Mouse (Mus musculus): ENCODE data around the gene Galnt17. TPM values are rescaled to one million over a fixed set of nuclear protein-coding genes. Genes with fewer than 3 reads are reported as not detected.

The Galnt17 gene
- polyA plus RNA-seq (2015; fragmentation: Nextera tagmentation; extraction: Ambion mirVana) = 5.9 and 8.1 TPM in 2 replicates

DNA sequence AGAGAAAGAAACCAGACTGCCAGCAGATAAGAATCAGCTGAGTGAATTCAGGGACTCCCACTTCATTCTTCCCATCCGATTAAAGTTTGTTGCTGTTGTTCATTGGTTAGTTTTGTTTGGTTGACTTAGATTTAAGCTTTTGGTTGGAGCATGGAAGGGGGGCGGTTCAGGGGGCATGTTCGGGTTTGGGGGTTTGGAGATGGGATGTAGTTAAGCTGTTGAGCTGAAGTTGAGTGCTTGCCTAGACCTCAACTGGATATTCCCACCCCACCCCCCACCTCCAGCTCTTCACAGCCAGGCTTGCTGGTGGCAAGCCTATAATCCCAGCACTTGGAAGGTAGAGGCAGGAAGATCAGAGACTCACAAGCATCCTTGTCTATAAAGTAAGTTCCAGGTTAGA, at the start of gene Galnt17:
Gene Galnt17, minus strand, starts transcription at position 101 of the 400 bp plus-strand sequence.
- Histone ChIP-seq H3K36me3 (ENCODE audit: control insufficient read depth, insufficient read depth, low read length) (no peaks in the 10 kb centered on the region), H3K4me2 (ENCODE audit: low read length) (peak within 1 kb of the TSS; percentile 84), H3K4me3 (ENCODE audit: low read length) (peak within 1 kb of the TSS; percentile 78), H3K9ac (ENCODE audit: low read depth, low read length) (peak within 1 kb of the TSS; percentile 77), H3K9me3 (ENCODE audit: control insufficient read depth, low read length) (no peaks in the 10 kb centered on the region), H3K4me1 (ENCODE audit: control insufficient read depth, insufficient read depth, low read depth, low read length) (peaks cover 16% of the 10 kb centered on the region), H3K27me3 (replicated peaks; ENCODE audit: control insufficient read depth, insufficient read depth, low read length) (no peaks in the 10 kb centered on the region), H3K27ac (ENCODE audit: low read depth, low read length) (peak within 1 kb of the TSS; percentile 87)
- WGBS = 58% methylated on average over 3 of the region's 3 CpGs
- ATAC-seq = no peak

DNA sequence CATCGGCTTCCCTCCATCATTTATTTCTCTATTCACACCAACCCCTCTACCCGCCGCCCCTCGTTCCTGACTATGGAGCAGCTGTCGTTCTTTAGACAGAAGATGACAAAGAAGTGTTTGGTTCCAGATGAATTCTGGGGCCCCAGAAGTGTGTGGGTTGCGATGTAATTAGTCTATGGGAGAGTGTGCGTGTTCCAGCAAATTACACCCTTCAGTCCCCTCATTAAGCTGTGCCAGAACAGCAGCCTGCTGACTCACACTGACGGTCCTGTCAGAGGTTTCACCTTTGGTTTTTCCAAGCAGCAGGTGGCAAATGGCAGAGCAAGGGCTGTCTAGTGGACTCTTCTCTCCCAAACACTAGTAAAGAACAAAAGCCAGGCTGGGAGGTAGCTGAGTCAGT, 26.2 kb upstream of the Galnt17 start:
- no peaks in the 10 kb centered on the region for H3K36me3 ChIP-seq (ENCODE audit: control insufficient read depth, insufficient read depth, low read length)
- H3K4me1 ChIP-seq (ENCODE audit: control insufficient read depth, insufficient read depth, low read depth, low read length) = no peaks in the 10 kb centered on the region
- no peak overlapping the region for H3K4me2 ChIP-seq (ENCODE audit: low read length)
- ATAC-seq = no peak
- H3K4me3 ChIP-seq (ENCODE audit: low read length) = no peak overlapping the region
- H3K9me3 ChIP-seq (ENCODE audit: control insufficient read depth, low read length) = no peaks in the 10 kb centered on the region
- no peaks in the 10 kb centered on the region for H3K27me3 ChIP-seq (replicated peaks; ENCODE audit: control insufficient read depth, insufficient read depth, low read length)
- H3K9ac ChIP-seq (ENCODE audit: low read depth, low read length) = no peak overlapping the region
- 58% methylated on average over 8 of the region's 8 CpGs for WGBS
- no peak overlapping the region for H3K27ac ChIP-seq (ENCODE audit: low read depth, low read length)

DNA sequence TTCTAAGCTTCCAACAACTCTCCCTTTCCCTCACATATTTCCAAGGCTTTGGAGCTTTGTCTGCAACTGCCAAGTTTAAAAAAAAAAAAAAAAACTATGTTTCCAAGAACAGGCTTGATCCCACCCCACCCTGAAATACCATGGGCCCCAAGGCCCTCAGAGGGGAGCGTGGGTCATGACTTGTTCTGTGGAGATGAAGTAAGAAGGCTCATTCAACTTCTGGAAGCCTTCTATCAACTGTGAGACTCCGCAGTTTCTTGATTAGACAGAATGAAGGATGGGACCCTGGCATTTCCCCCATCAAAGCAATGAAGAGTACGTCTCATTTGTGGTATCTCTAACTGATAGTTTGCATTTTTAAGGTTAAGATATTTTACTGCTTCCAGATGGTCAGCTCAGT, 13.0 kb upstream of the Galnt17 start:
- Histone ChIP-seq H3K9ac (ENCODE audit: low read depth, low read length) (no peak overlapping the region), H3K27me3 (replicated peaks; ENCODE audit: control insufficient read depth, insufficient read depth, low read length) (no peaks in the 10 kb centered on the region), H3K9me3 (ENCODE audit: control insufficient read depth, low read length) (no peaks in the 10 kb centered on the region), H3K4me1 (ENCODE audit: control insufficient read depth, insufficient read depth, low read depth, low read length) (no peaks in the 10 kb centered on the region), H3K27ac (ENCODE audit: low read depth, low read length) (no peak overlapping the region), H3K4me2 (ENCODE audit: low read length) (no peak overlapping the region), H3K4me3 (ENCODE audit: low read length) (no peak overlapping the region), H3K36me3 (ENCODE audit: control insufficient read depth, insufficient read depth, low read length) (no peaks in the 10 kb centered on the region)
- WGBS = 68% methylated on average over 3 of the region's 3 CpGs
- no peak for ATAC-seq

DNA sequence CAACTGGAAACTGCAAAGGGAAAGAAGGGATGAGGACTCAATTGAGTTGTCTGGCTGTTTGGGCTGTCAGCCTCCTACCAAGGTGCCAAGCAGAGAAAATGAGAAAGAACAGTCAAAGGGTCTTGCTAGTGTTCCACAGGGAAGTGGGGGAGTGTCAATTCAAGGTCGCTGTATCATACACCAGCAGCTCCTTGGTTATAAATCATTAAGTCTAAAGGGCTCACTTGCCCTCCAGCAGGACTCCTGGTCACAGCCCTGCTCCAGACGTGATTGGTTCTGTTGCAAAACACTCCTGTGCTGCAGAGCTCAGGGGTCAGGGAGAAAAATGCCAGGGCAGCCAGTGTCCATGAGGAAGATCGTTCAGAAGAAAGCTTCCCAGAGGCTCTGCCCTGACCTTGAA, 11.3 kb upstream of the Galnt17 start:
- Histone ChIP-seq H3K9me3 (ENCODE audit: control insufficient read depth, low read length) (no peaks in the 10 kb centered on the region), H3K4me1 (ENCODE audit: control insufficient read depth, insufficient read depth, low read depth, low read length) (no peaks in the 10 kb centered on the region), H3K4me3 (ENCODE audit: low read length) (no peak overlapping the region), H3K4me2 (ENCODE audit: low read length) (no peak overlapping the region), H3K36me3 (ENCODE audit: control insufficient read depth, insufficient read depth, low read length) (no peaks in the 10 kb centered on the region), H3K27me3 (replicated peaks; ENCODE audit: control insufficient read depth, insufficient read depth, low read length) (no peaks in the 10 kb centered on the region), H3K9ac (ENCODE audit: low read depth, low read length) (no peak overlapping the region), H3K27ac (ENCODE audit: low read depth, low read length) (no peak overlapping the region)
- 64% methylated on average over 3 of the region's 3 CpGs for WGBS
- no peak for ATAC-seq

DNA sequence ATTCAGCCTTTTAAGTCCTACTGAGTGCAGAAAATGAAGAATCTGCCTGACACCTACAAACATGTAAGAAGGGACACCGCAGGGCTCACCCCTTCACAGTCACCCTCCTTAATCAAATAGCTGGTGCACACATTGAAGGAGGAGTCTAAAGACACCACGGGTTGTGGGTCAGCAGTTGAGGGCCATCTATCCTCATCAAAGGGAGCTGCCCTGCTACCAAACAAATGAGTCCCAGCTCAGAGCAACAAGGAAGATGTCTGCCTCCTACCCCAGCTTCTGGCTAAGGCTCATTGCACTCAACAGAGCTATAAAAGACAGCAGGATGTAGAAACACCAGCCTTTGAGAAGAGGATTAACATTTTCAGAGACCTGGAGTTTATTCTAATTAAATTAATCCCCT, 10.8 kb upstream of the Galnt17 start:
- Histone ChIP-seq H3K27ac (ENCODE audit: low read depth, low read length) (no peak overlapping the region), H3K4me2 (ENCODE audit: low read length) (no peak overlapping the region), H3K9me3 (ENCODE audit: control insufficient read depth, low read length) (no peaks in the 10 kb centered on the region), H3K36me3 (ENCODE audit: control insufficient read depth, insufficient read depth, low read length) (no peaks in the 10 kb centered on the region), H3K9ac (ENCODE audit: low read depth, low read length) (no peak overlapping the region), H3K27me3 (replicated peaks; ENCODE audit: control insufficient read depth, insufficient read depth, low read length) (no peaks in the 10 kb centered on the region), H3K4me1 (ENCODE audit: control insufficient read depth, insufficient read depth, low read depth, low read length) (no peaks in the 10 kb centered on the region), H3K4me3 (ENCODE audit: low read length) (no peak overlapping the region)
- no peak for ATAC-seq
- WGBS = 54% methylated on average over 2 of the region's 2 CpGs

DNA sequence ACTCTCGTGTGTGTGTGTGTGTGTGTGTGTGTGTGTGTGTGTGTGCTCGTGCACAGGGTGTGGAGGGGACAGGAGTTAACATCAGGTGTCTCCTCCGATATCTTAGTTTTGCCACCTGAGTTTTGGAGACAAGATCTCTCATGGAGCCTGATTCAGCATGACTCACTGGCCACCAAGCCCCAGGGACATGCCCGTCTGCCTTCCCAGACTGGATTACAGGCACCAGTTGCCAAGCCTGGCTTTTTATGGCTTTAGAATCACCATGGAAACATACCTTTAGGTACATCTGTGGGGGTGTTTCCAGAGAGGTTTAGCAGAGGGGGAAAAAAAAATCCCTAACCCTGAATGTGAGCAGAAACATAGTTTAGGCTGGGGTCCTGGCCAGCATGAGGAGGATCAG, 6.7 kb upstream of the Galnt17 start:
- Histone ChIP-seq H3K36me3 (ENCODE audit: control insufficient read depth, insufficient read depth, low read length) (no peaks in the 10 kb centered on the region), H3K4me2 (ENCODE audit: low read length) (no peak overlapping the region), H3K9me3 (ENCODE audit: control insufficient read depth, low read length) (no peaks in the 10 kb centered on the region), H3K9ac (ENCODE audit: low read depth, low read length) (no peak overlapping the region), H3K4me1 (ENCODE audit: control insufficient read depth, insufficient read depth, low read depth, low read length) (no peaks in the 10 kb centered on the region), H3K27ac (ENCODE audit: low read depth, low read length) (no peak overlapping the region), H3K27me3 (replicated peaks; ENCODE audit: control insufficient read depth, insufficient read depth, low read length) (no peaks in the 10 kb centered on the region), H3K4me3 (ENCODE audit: low read length) (no peak overlapping the region)
- WGBS = 75% methylated on average over 4 of the region's 4 CpGs
- no peak for ATAC-seq

DNA sequence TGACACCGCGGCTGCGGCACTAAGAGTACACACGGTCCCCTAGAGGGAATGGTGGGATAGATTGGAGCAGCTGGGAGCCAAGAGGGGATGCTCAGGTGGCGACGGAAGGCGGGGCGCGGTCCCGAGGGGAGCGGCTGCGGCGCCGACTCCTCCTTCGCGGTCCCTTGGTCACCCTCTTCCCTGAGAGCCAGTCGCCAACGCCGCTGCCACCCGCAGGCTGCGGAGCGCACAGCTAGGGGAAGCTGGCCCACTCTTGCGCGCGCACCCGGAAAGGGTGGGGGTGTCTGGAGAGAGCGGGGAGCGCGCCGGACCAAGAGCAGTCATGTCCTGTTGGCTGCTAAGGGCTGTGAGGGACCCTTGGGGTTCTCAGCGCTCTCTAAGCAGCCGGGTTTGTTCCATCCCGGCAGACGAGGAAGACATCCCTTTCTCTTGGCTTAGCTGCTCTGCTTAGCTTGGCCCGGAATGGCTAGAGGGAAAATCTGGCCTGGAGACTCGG, 593 bp downstream of the Galnt17 start:
- H3K4me2 ChIP-seq (ENCODE audit: low read length) = peak overlapping the region; percentile 84
- H3K9ac ChIP-seq (ENCODE audit: low read depth, low read length) = peak overlapping the region; percentile 77
- H3K27me3 ChIP-seq (replicated peaks; ENCODE audit: control insufficient read depth, insufficient read depth, low read length) = no peaks in the 10 kb centered on the region
- no peaks in the 10 kb centered on the region for H3K36me3 ChIP-seq (ENCODE audit: control insufficient read depth, insufficient read depth, low read length)
- peak overlapping the region; percentile 87 for H3K27ac ChIP-seq (ENCODE audit: low read depth, low read length)
- ATAC-seq = peak; percentile 93
- H3K9me3 ChIP-seq (ENCODE audit: control insufficient read depth, low read length) = no peaks in the 10 kb centered on the region
- peaks cover 16% of the 10 kb centered on the region for H3K4me1 ChIP-seq (ENCODE audit: control insufficient read depth, insufficient read depth, low read depth, low read length)
- peak overlapping the region; percentile 78 for H3K4me3 ChIP-seq (ENCODE audit: low read length)
- 0% methylated on average over 28 of the region's 36 CpGs for WGBS

DNA sequence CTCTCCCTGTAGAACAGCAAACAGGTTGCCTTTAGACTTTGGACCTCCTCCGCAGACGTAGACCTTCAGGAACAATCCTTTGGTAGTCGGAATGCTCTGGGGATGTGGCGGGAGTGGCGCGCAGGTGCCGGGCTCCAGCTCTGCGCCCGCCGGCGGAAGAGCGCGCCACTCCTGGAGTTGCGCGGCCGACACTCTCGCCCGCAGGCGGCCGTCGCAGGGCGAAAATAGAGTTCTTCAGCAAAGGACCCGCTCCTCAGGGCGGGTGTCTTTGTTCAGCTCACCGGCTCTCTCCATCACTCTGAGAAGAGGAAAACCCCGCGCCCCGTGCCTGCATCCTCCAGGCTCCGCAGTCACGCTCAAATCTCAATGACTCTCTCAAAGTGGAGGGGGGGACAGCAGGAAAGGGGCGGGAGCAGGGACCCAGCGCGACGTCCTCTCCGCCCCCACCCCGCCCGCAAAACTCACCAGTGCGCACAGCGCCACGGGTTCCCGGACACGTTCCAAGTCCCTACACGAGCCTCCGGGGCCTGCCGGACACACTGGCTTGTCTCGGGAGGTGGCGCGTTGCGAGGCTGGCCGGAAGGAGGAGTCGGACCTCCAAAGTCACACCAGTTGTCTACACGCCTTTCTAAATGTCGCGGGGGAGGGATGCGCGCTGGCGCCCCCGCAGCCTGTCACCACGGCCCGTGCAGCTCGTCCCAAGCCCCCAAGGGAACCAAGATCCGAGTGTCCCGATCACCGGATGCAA, 1.2 kb downstream of the Galnt17 start:
- Histone ChIP-seq H3K9me3 (ENCODE audit: control insufficient read depth, low read length) (no peaks in the 10 kb centered on the region), H3K27me3 (replicated peaks; ENCODE audit: control insufficient read depth, insufficient read depth, low read length) (no peaks in the 10 kb centered on the region), H3K4me2 (ENCODE audit: low read length) (peak overlapping the region; percentile 84), H3K36me3 (ENCODE audit: control insufficient read depth, insufficient read depth, low read length) (no peaks in the 10 kb centered on the region), H3K9ac (ENCODE audit: low read depth, low read length) (peak overlapping the region; percentile 77), H3K4me3 (ENCODE audit: low read length) (peak overlapping the region; percentile 78), H3K4me1 (ENCODE audit: control insufficient read depth, insufficient read depth, low read depth, low read length) (peaks cover 16% of the 10 kb centered on the region), H3K27ac (ENCODE audit: low read depth, low read length) (peak overlapping the region; percentile 87)
- WGBS = under 1% methylated on average over 64 of the region's 64 CpGs
- peak; percentile 59 for ATAC-seq

DNA sequence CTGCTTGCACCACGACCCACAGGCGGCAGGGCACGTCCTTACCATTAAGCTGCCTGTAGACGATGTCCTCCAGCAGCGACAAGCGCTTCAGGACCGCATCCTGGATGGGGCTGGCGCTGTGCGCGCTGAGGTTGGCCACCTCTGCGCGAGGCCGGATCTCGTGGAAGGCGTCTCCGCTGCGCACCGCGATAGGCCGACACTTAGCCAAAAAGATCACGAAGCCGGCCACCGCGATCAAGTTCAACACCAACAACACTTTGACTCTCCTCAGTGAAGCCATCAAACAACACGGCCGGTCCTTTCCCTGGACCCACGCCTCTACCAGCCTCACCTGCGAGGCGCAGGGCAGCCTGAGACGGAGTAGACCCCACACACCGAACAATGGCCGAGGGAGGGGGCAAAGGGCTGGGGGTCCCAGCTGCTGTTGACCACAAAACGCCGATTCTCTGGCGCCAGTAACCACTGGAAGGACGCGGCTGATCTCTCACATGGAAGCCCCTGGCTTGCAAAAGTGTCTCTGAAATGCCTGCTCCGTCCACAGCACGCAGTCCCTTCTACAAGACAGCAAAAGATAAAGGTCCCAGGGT, 1.9 kb downstream of the Galnt17 start:
- peak; percentile 8; the same call in 1 of the 2 replicates for ATAC-seq
- Histone ChIP-seq H3K27me3 (replicated peaks; ENCODE audit: control insufficient read depth, insufficient read depth, low read length) (no peaks in the 10 kb centered on the region), H3K9ac (ENCODE audit: low read depth, low read length) (peak overlapping the region; percentile 77), H3K27ac (ENCODE audit: low read depth, low read length) (peak overlapping the region; percentile 87; the same call in 1 of the 2 replicates), H3K36me3 (ENCODE audit: control insufficient read depth, insufficient read depth, low read length) (no peaks in the 10 kb centered on the region), H3K4me3 (ENCODE audit: low read length) (peak overlapping the region; percentile 78), H3K4me1 (ENCODE audit: control insufficient read depth, insufficient read depth, low read depth, low read length) (peaks cover 16% of the 10 kb centered on the region), H3K4me2 (ENCODE audit: low read length) (peak overlapping the region; percentile 84), H3K9me3 (ENCODE audit: control insufficient read depth, low read length) (no peaks in the 10 kb centered on the region)
- WGBS = under 1% methylated on average over 38 of the region's 39 CpGs

Measured in hindbrain, embryonic 16.5 days (tissue).